Mouse (Mus musculus) C2C12 (cell line): Measurements from ENCODE around the gene Tmem234. TPM values are rescaled to one million over a fixed set of nuclear protein-coding genes. Genes with fewer than 3 reads are reported as not detected.

Source experiments
- H3K27me3 ChIP-seq: one replicate; pipeline ENCODE4 v1.6.1; 2011; ENCODE audit not compliant: control insufficient read depth, insufficient read depth, insufficient read length
- H3K36me3 ChIP-seq: one replicate; pipeline ENCODE4 v1.6.1; 2011; ENCODE audit not compliant: control insufficient read depth, insufficient read depth
- H3K4me3 ChIP-seq: one replicate; pipeline ENCODE4 v1.5.1; 2011; ENCODE audit warnings: mild to moderate bottlenecking, control low read depth; ENCODE audit not compliant: poor library complexity, insufficient read depth, severe bottlenecking
- H3K79me2 ChIP-seq: one replicate; pipeline ENCODE4 v1.6.1; 2011; ENCODE audit not compliant: control insufficient read depth, insufficient read depth
- H3K79me3 ChIP-seq: one replicate; pipeline ENCODE4 v1.6.1; 2011; ENCODE audit warnings: low read depth, control low read depth
- H3ac ChIP-seq: one replicate; pipeline ENCODE3; 2011; ENCODE audit warnings: low read depth; ENCODE audit not compliant: control insufficient read depth, insufficient read length
- CEBPB ChIP-seq: IDR thresholded peaks from one replicate; pipeline ENCODE4 v1.6.1; 2011; ENCODE audit warnings: low read depth, mild to moderate bottlenecking, control low read depth, moderate library complexity
- CTCF ChIP-seq: IDR thresholded peaks from one replicate; pipeline ENCODE4 v1.5.1; 2011; ENCODE audit not compliant: control insufficient read depth, insufficient read depth, insufficient read length
- FOSL1 ChIP-seq: IDR thresholded peaks from one replicate; pipeline ENCODE4 v1.8.0; 2011; ENCODE audit warnings: mild to moderate bottlenecking, low read length; ENCODE audit not compliant: poor library complexity, insufficient read depth, severe bottlenecking
- MAX ChIP-seq: IDR thresholded peaks from one replicate; pipeline ENCODE4 v1.6.1; 2011; ENCODE audit warnings: mild to moderate bottlenecking, control low read depth
- MYOD1 ChIP-seq: IDR thresholded peaks from one replicate; pipeline ENCODE4 v1.6.1; 2011; ENCODE audit warnings: low read depth; ENCODE audit not compliant: control insufficient read depth, insufficient read length
- MYOG ChIP-seq: IDR thresholded peaks from one replicate; pipeline ENCODE4 v1.6.1; 2011; ENCODE audit not compliant: control insufficient read depth, insufficient read length; ENCODE audit errors: extremely low read depth
- USF1 ChIP-seq: IDR thresholded peaks from one replicate; pipeline ENCODE4 v1.6.1; 2011; ENCODE audit warnings: low read depth, mild to moderate bottlenecking, control low read depth, moderate library complexity
- polyA plus RNA-seq: library from polyadenylated mRNA; unstranded; fragments of >200 nt; fragmentation: generic; extraction: Trizol; gene quantifications from one replicate; pipeline ENCODE4 v1.2.1, GENCODE M21; 2012; ENCODE audit warnings: missing spikeins

Tmem234 gene
- polyA plus RNA-seq, 1 experiment, result 218 TPM

DNA sequence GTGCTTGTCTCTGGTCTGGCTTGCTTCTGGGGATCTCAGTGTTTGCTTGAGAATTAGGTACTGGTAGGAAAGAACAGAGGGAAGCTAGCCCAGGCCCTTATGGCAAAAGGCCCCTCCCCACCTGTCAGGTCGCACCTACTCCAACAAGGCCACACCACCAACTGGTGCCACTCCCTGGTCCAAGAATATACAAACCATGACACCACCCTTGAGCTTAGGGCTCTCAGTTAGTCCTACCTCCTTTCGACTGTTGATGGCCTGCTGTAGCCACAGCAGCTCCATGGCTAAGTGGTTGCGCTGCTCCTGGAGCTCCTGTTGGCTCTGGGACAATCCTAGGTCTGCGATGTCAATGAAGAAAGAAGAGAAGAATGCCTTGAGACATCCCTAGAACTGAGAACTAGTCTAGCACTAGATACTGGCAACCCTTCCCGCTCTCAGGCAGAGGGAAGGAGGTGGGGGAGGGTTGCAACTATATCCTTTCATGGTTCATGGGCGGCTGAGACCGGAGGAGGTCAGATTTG, 16.7 kb downstream of the Tmem234 start:
- TF ChIP-seq FOSL1, result no peak
- TF ChIP-seq USF1, result no peak
- TF ChIP-seq CEBPB, result no peak
- TF ChIP-seq MYOD1, result no peak
- no peak for TF ChIP-seq CTCF
- TF ChIP-seq MYOG, result no peak
- TF ChIP-seq MAX, result no peak
- no peak overlapping the region for H3K4me3 ChIP-seq
- H3K36me3 ChIP-seq, result peaks cover 12% of the 10 kb centered on the region
- H3K27me3 ChIP-seq, result no peaks in the 10 kb centered on the region
- H3K79me2 ChIP-seq, result peaks cover 8% of the 10 kb centered on the region
- peaks cover 4% of the 10 kb centered on the region for H3K79me3 ChIP-seq
- H3ac ChIP-seq, result no peak overlapping the region

DNA sequence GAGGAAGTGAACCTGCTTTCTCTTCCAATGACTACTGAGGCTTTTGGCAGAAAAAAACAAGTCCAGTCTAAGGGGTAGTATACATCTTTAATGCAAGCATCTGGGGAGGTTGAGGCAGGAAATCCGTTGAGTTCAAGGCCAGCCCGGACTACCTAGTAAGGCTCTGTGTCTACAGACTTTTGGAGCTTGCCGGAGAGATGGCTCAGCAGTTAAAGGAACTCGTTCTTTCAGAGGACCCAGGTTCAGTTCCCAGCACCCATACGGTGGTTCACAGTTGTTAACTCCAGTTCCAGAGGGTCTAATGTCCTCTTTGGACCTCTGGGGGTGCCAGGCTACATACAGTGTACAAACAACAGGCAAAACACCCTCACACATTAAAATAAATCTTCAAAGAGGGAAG, 17.6 kb downstream of the Tmem234 start:
- peak overlapping the region; percentile 63 for H3K4me3 ChIP-seq
- H3K27me3 ChIP-seq, result no peaks in the 10 kb centered on the region
- H3K79me3 ChIP-seq, result peaks cover 4% of the 10 kb centered on the region
- H3K36me3 ChIP-seq, result peaks cover 12% of the 10 kb centered on the region
- peaks cover 8% of the 10 kb centered on the region for H3K79me2 ChIP-seq
- TF ChIP-seq CTCF (no peak), CEBPB (no peak), USF1 (no peak), MYOG (no peak), FOSL1 (no peak), MAX (no peak), MYOD1 (no peak)
- H3ac ChIP-seq, result no peak overlapping the region

DNA sequence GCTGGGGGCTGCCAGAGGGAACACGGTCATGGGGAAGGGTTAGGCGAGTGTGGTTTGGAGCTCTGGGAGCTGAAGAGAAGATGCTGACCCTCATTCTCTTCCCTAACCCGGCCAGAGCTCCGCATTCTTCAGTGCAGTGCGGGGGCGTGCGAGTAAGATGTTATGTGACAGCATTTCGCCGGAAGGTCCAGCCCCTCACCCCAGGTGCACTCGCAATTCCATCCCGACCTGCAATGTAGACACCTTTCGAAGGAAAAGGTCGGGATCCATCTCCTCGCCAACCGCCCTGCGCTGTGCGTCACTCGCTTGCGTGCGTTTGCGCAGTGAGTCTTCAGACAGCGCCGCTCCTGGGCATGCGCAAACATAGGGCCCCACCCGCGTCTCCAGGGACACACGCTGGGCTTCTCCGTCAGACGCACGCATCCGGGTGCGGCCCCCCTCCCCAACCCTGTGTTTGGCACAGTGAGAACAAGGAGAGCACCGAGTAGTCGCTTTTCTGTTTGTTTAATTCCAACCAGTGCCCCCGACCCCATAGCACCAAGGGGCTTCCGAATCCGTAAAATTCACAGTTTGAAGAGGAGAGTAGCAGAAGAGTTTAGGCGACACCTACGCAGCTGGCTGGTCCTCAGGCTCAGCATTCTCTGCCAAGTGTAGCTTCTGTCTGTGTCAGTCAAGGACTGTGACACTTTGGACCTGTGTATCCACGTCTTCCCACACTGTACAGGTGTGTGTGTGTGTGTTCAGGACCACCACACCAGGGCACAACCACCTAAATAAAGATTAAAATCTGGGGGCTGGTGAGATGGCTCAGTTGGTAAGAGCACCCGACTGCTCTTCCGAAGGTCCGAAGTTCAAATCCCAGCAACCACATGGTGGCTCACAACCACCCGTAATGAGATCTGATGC, 18.6 kb downstream of the Tmem234 start, which contains the start of gene Iqcc:
Gene Iqcc (minus strand): TSS at position 314 of the 906 bp plus-strand sequence.
- H3K27me3 ChIP-seq, result no peaks in the 10 kb centered on the region
- peak within 1 kb of the TSS; percentile 63 for H3K4me3 ChIP-seq
- H3K36me3 ChIP-seq, result peaks cover 12% of the 10 kb centered on the region
- peaks cover 4% of the 10 kb centered on the region for H3K79me3 ChIP-seq
- peak within 1 kb of the TSS; percentile 72 for H3ac ChIP-seq
- H3K79me2 ChIP-seq, result peaks cover 8% of the 10 kb centered on the region
- TF ChIP-seq USF1 (no peak), MYOD1 (peak; percentile 8)

DNA sequence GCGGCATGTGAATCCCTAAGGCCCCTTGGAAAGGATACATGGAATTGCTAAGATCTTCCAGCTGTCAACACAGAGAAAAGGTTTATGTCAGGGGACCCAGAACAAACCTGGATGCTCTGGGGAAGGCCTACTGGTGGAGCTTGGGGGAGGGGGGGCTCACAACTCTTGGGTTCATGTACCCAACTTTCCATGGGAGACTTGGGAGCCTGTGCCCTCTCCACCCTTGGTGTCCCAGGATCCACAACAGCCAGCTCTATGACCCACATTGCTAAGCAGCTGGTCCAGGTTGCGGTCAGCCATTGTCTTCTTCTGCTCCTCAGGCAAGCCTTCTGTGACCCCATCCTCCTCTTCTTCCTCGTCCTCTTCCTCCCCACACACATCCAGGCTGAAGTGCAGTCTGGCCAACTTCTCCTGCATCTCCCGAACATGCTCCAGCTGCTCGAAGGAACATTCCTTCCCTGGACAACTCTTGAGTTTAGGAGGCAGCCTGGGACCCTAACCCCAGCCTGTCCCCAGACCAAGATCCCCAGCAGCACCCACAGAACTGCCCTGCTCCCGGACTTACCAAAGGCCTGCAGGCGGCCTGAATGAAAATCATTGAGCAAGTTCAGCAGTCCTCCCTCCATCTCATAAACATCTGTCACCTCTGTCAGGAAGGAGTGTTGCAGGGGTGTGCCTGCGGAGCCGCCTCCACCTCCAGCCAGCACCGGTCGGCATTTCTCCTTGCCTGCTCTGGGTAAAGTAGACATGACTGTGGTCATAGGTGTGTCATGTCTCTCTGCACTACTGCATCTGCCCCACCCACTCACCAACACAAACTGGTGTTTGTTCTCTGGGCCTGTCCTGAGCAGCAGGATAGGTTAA, 20.2 kb downstream of the Tmem234 start:
- H3K27me3 ChIP-seq, result no peaks in the 10 kb centered on the region
- H3ac ChIP-seq, result no peak overlapping the region
- H3K36me3 ChIP-seq, result peaks cover 12% of the 10 kb centered on the region
- TF ChIP-seq MYOD1, result no peak
- TF ChIP-seq CEBPB, result no peak
- no peak for TF ChIP-seq MAX
- TF ChIP-seq MYOG, result no peak
- no peak for TF ChIP-seq FOSL1
- TF ChIP-seq CTCF, result no peak
- TF ChIP-seq USF1, result no peak
- peaks cover 4% of the 10 kb centered on the region for H3K79me3 ChIP-seq
- H3K79me2 ChIP-seq, result peaks cover 8% of the 10 kb centered on the region
- H3K4me3 ChIP-seq, result no peak overlapping the region

DNA sequence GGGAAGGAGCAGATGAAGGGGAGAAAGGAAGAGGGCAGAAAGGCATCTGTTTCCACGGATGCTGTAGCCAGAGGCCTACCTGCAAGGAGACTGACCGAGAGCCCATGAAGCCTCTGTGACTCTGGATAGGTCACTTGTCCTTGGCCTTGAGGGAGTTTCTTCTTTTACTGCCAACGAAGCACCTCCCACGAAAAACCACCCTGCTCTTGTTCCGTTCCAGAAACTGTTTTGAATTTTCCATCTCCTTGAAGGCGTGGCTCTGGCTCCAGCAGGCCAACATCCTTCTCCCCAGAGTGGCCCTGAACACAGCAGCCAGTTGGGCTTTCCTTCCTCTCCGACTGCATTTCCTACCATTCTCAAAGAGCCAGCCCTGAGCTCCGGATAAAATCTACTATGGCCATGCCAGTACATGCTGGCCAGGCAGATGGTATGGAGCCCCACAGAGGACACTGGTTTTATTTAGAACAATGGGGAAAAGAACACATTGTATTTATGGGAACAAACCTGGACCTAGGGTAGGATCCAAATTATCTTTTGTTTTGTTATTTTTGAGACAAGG, 20.9 kb downstream of the Tmem234 start:
- TF ChIP-seq MYOD1 (no peak), MAX (no peak)
- Histone ChIP-seq H3K4me3 (no peak overlapping the region), H3K79me2 (peaks cover 8% of the 10 kb centered on the region), H3K27me3 (no peaks in the 10 kb centered on the region), H3ac (no peak overlapping the region), H3K36me3 (peaks cover 12% of the 10 kb centered on the region), H3K79me3 (peaks cover 4% of the 10 kb centered on the region)
